Comparison of ENCODE assay signal across 15 mouse cellular contexts in the genomic region with DNA sequence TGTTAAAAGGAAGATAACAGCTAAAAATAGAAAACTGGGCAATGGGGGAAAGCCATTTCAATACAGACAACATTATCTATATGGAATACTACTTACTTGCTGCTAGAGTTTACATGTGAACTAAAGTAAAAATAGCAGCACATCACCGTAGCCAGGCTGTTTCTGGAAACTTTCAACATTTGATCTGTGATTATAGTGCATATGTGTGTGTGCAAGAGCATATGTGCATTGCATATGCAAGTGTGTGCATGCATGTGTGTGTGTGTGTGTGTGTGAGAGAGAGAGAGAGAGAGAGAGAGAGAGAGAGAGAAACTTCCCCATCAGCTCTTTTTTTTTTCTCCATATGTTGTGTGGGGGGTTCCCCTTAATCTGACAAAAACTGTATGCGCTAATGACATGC.
"Had no signal": no experiment of that assay in that cellular context is flagged by ENCODE, and none has a peak within 500 bp of the region (broad histone marks: within the 10 kb centered on the region; RNA-seq: fewer than 3 reads in every experiment).

No protein-coding gene starts in this region.

- H3K36me3 ChIP-seq: lung, embryonic 15.5 days; midbrain, embryonic 13.5 days; midbrain, embryonic 15.5 days; neural tube, embryonic 12.5 days had no signal

- H3K9ac ChIP-seq: lung, embryonic 15.5 days; midbrain, embryonic 13.5 days; midbrain, embryonic 15.5 days; neural tube, embryonic 12.5 days had no signal

- H3K4me2 ChIP-seq: lung, embryonic 15.5 days; midbrain, embryonic 11.5 days; midbrain, embryonic 13.5 days; midbrain, embryonic 15.5 days; neural tube, embryonic 12.5 days had no signal

- H3K27me3 ChIP-seq: lung, embryonic 15.5 days; megakaryocyte, embryonic 14.5 days; midbrain, embryonic 15.5 days had no signal

- H3K4me1 ChIP-seq: neural tube, embryonic 12.5 days had no signal

- H3K27ac ChIP-seq: lung, embryonic 15.5 days; macrophage; midbrain, embryonic 13.5 days; midbrain, embryonic 15.5 days; neural tube, embryonic 12.5 days had no signal

- DNase-seq: lung, adult 2 months; lung, postnatal 14 days; lung, postnatal 36 days; right cerebral cortex, postnatal 14 days; thymus, adult 18-20 months; thymus, postnatal 14 days; thymus, postnatal 36 days had no signal

- H3K4me3 ChIP-seq: lung, embryonic 15.5 days; megakaryocyte, embryonic 14.5 days; midbrain, embryonic 13.5 days; midbrain, embryonic 15.5 days; neural tube, embryonic 12.5 days had no signal

- ATAC-seq: lung, postnatal 0 days; midbrain, embryonic 13.5 days; midbrain, embryonic 15.5 days had no signal

- H3K9me3 ChIP-seq: lung, embryonic 15.5 days; megakaryocyte, embryonic 14.5 days; midbrain, embryonic 13.5 days; midbrain, embryonic 15.5 days; neural tube, embryonic 12.5 days had no signal
